Mouse (Mus musculus) lung, postnatal 0 days (tissue): ENCODE results near the gene Cyth3.

ENCODE experiments used
- CTCF ChIP-seq: IDR thresholded peaks from 2 replicates; pipeline ENCODE4 v1.5.1; 2016; ENCODE audit warnings: antibody characterized with exemption, mild to moderate bottlenecking
- EP300 ChIP-seq: IDR thresholded peaks from 2 replicates; pipeline ENCODE4 v1.6.1; 2016; ENCODE audit warnings: antibody characterized with exemption, mild to moderate bottlenecking, control low read depth

GRCm38 (mm10) chr5:143613265-143613664, 9.0 kb upstream of the Cyth3 start:
- TF ChIP-seq CTCF (no peak), EP300 (no peak)
